Mouse (Mus musculus) embryonic fibroblast, embryonic 13.5 days (primary cell): Measurements from ENCODE around the gene Hist2h4.

Experiments used
- CTCF ChIP-seq: IDR thresholded peaks from 2 replicates; pipeline ENCODE4 v1.5.1; 2011; ENCODE audit warnings: mild to moderate bottlenecking, control low read depth, low read length, moderate library complexity, borderline replicate concordance; ENCODE audit not compliant: insufficient read depth
- POLR2A ChIP-seq: IDR thresholded peaks from 2 replicates; pipeline ENCODE4 v1.6.1; 2011; ENCODE audit warnings: low read depth, mild to moderate bottlenecking, control low read depth, low read length, moderate library complexity

- TF ChIP-seq POLR2A = no peak
- TF ChIP-seq CTCF = no peak
Measured at GRCm38 (mm10) chr3:96299562-96299961, 36.5 kb upstream of the Hist2h4 start.
